Mouse (Mus musculus) limb, embryonic 10.5 days (tissue): ENCODE measurements at regions not wholly inside any gene's neighbourhood (a gene's known extent, or its start where the extent isn't known, plus 50 kb on each side); places are given as distances from the start of the nearest gene placed in this dataset.
A peak's percentile ranks its signal among the peaks of the same experiment; 100 is the strongest.

Source experiments
- DNase-seq: peaks from one replicate; pipeline ENCODE4 v3.0.0-alpha.2; 2017; ENCODE audit warnings: low spot score
- H3K27ac ChIP-seq: fragments of 300-500 bp; sonication (generic); 2 replicates; pipeline ENCODE4 v1.5.1; 2016; ENCODE audit warnings: mild to moderate bottlenecking
- H3K27me3 ChIP-seq: fragments of 300-500 bp; sonication (generic); 2 replicates; pipeline ENCODE4 v1.6.1; 2016; ENCODE audit warnings: low read depth, mild to moderate bottlenecking; ENCODE audit not compliant: poor library complexity, severe bottlenecking
- H3K36me3 ChIP-seq: fragments of 300-500 bp; sonication (generic); 2 replicates; pipeline ENCODE4 v1.6.1; 2016; ENCODE audit warnings: mild to moderate bottlenecking, moderate library complexity
- H3K4me1 ChIP-seq: fragments of 300-500 bp; sonication (generic); 2 replicates; pipeline ENCODE4 v1.6.1; 2016
- H3K4me3 ChIP-seq: fragments of 300-500 bp; sonication (generic); 2 replicates; pipeline ENCODE4 v1.5.1; 2016; ENCODE audit warnings: mild to moderate bottlenecking, moderate library complexity
- H3K9me3 ChIP-seq: fragments of 300-500 bp; sonication (generic); replicated peaks from 2 replicates; pipeline ENCODE4 v1.6.1; 2016; ENCODE audit warnings: mild to moderate bottlenecking
- WGBS: fragments of 180-500 bp; shearing (Covaris S2); methylation state at CpG from one replicate; pipeline ENCODE4 v1.1.7; 2016; 5-methylcytosine and 5-hydroxymethylcytosine counted together

- Histone ChIP-seq H3K9me3 (no peaks in the 10 kb centered on the region), H3K27ac (peak overlapping the region; percentile 77), H3K4me1 (peaks cover 34% of the 10 kb centered on the region), H3K4me3 (no peak overlapping the region), H3K27me3 (peaks cover 10% of the 10 kb centered on the region; the same call in 1 of the 2 replicates), H3K36me3 (no peaks in the 10 kb centered on the region)
- 39% methylated on average over 30 of the region's 30 CpGs for WGBS
- peak; percentile 48 for DNase-seq
These were observed 144.1 kb downstream of the Nufip1 start for GRCm38 (mm10) chr14:76254565-76255501.

- Histone ChIP-seq H3K27me3 (peaks cover 10% of the 10 kb centered on the region; the same call in 1 of the 2 replicates), H3K27ac (no peak overlapping the region), H3K9me3 (no peaks in the 10 kb centered on the region), H3K4me1 (peaks cover 34% of the 10 kb centered on the region), H3K4me3 (no peak overlapping the region), H3K36me3 (no peaks in the 10 kb centered on the region)
- DNase-seq = no peak
- WGBS = 91% methylated on average over 11 of the region's 11 CpGs
These were observed 145.3 kb downstream of the Nufip1 start for GRCm38 (mm10) chr14:76255971-76256370.

GRCm38 (mm10) chr14:76258626-76259025, 147.9 kb downstream of the Nufip1 start:
- Histone ChIP-seq H3K36me3 (no peaks in the 10 kb centered on the region), H3K4me1 (peaks cover 29% of the 10 kb centered on the region)

GRCm38 (mm10) chr14:76260628-76261293, 150.1 kb downstream of the Nufip1 start:
- no peak for DNase-seq
- Histone ChIP-seq H3K27ac (no peak overlapping the region), H3K27me3 (no peaks in the 10 kb centered on the region), H3K4me3 (no peak overlapping the region), H3K4me1 (peaks cover 18% of the 10 kb centered on the region), H3K36me3 (no peaks in the 10 kb centered on the region), H3K9me3 (no peaks in the 10 kb centered on the region)
- 81% methylated on average over 5 of the region's 5 CpGs for WGBS

More at GRCm38 (mm10) chr14:76258626-76259025, 147.9 kb downstream of the Nufip1 start:
- H3K27ac ChIP-seq = no peak overlapping the region
- no peaks in the 10 kb centered on the region for H3K9me3 ChIP-seq
- WGBS = 23% methylated on average over 3 of the region's 3 CpGs
- DNase-seq = no peak
- no peak overlapping the region for H3K4me3 ChIP-seq
- peaks cover 10% of the 10 kb centered on the region; the same call in 1 of the 2 replicates for H3K27me3 ChIP-seq

- peaks cover 7% of the 10 kb centered on the region for H3K4me1 ChIP-seq
- H3K36me3 ChIP-seq = no peaks in the 10 kb centered on the region
- H3K9me3 ChIP-seq = no peaks in the 10 kb centered on the region
- no peak overlapping the region for H3K4me3 ChIP-seq
- no peak for DNase-seq
- H3K27ac ChIP-seq = no peak overlapping the region
- 88% methylated on average over 5 of the region's 5 CpGs for WGBS
- H3K27me3 ChIP-seq = no peaks in the 10 kb centered on the region
These were observed 151.1 kb upstream of the Tsc22d1 start for GRCm38 (mm10) chr14:76263682-76264081.

GRCm38 (mm10) chr14:76265819-76266218, 148.9 kb upstream of the Tsc22d1 start:
- 92% methylated on average over 5 of the region's 5 CpGs for WGBS
- no peak for DNase-seq
- Histone ChIP-seq H3K27ac (no peak overlapping the region), H3K27me3 (no peaks in the 10 kb centered on the region), H3K9me3 (no peaks in the 10 kb centered on the region), H3K36me3 (no peaks in the 10 kb centered on the region), H3K4me3 (no peak overlapping the region), H3K4me1 (no peaks in the 10 kb centered on the region)

GRCm38 (mm10) chr14:76266249-76266648, 148.5 kb upstream of the Tsc22d1 start:
- Histone ChIP-seq H3K9me3 (no peaks in the 10 kb centered on the region), H3K27me3 (no peaks in the 10 kb centered on the region), H3K4me3 (no peak overlapping the region), H3K36me3 (no peaks in the 10 kb centered on the region), H3K27ac (no peak overlapping the region), H3K4me1 (no peaks in the 10 kb centered on the region)
- WGBS = 81% methylated on average over 4 of the region's 4 CpGs
- no peak for DNase-seq

- no peaks in the 10 kb centered on the region for H3K4me1 ChIP-seq
- H3K36me3 ChIP-seq = no peaks in the 10 kb centered on the region
- no peaks in the 10 kb centered on the region for H3K27me3 ChIP-seq
- WGBS = 37% methylated on average over 4 of the region's 4 CpGs
- DNase-seq = no peak
- H3K27ac ChIP-seq = no peak overlapping the region
- H3K9me3 ChIP-seq = no peaks in the 10 kb centered on the region
- no peak overlapping the region for H3K4me3 ChIP-seq
These were observed 147.7 kb upstream of the Tsc22d1 start for GRCm38 (mm10) chr14:76267091-76267490.

- Histone ChIP-seq H3K27ac (no peak overlapping the region), H3K9me3 (no peaks in the 10 kb centered on the region), H3K27me3 (no peaks in the 10 kb centered on the region), H3K4me1 (0 out of 2 replicates have a peak, but pooled peaks cover 3% of the 10 kb centered on the region), H3K4me3 (no peak overlapping the region), H3K36me3 (no peaks in the 10 kb centered on the region)
- 87% methylated on average over 11 of the region's 11 CpGs for WGBS
- no peak for DNase-seq
These were observed 143.6 kb upstream of the Tsc22d1 start for GRCm38 (mm10) chr14:76271190-76271589.

GRCm38 (mm10) chr14:76272840-76273239, 141.9 kb upstream of the Tsc22d1 start:
- 0 out of 2 replicates have a peak, but pooled peaks cover 3% of the 10 kb centered on the region for H3K4me1 ChIP-seq
- no peak overlapping the region for H3K4me3 ChIP-seq
- H3K27ac ChIP-seq = no peak overlapping the region
- 70% methylated on average over 4 of the region's 4 CpGs for WGBS
- DNase-seq = no peak
- no peaks in the 10 kb centered on the region for H3K36me3 ChIP-seq
- no peaks in the 10 kb centered on the region for H3K9me3 ChIP-seq
- no peaks in the 10 kb centered on the region for H3K27me3 ChIP-seq

- Histone ChIP-seq H3K9me3 (no peaks in the 10 kb centered on the region), H3K36me3 (no peaks in the 10 kb centered on the region), H3K27me3 (no peaks in the 10 kb centered on the region), H3K27ac (no peak overlapping the region), H3K4me1 (peaks cover 9% of the 10 kb centered on the region), H3K4me3 (no peak overlapping the region)
- 84% methylated on average over 9 of the region's 9 CpGs for WGBS
- no peak for DNase-seq
These were observed 138.1 kb upstream of the Tsc22d1 start for GRCm38 (mm10) chr14:76276655-76277054.

GRCm38 (mm10) chr14:76278751-76279450, 135.9 kb upstream of the Tsc22d1 start:
- DNase-seq = no peak
- Histone ChIP-seq H3K9me3 (no peaks in the 10 kb centered on the region), H3K4me3 (no peak overlapping the region), H3K36me3 (no peaks in the 10 kb centered on the region), H3K27ac (no peak overlapping the region), H3K27me3 (no peaks in the 10 kb centered on the region), H3K4me1 (peaks cover 13% of the 10 kb centered on the region)
- WGBS = 95% methylated on average over 17 of the region's 17 CpGs
